Mouse (Mus musculus) embryonic fibroblast, embryonic 13.5 days (primary cell): ENCODE results near the gene Aco2. TPM values are rescaled to one million over a fixed set of nuclear protein-coding genes. Genes with fewer than 3 reads are reported as not detected.
"Not testable (repeated sequence)": the region's sequence is repeated elsewhere in the genome, so short reads cannot be mapped to it uniquely, and the experiment has no call there.

ENCODE experiments used
- H3K27ac ChIP-seq: 2 replicates; pipeline ENCODE4 v1.5.1; 2012; ENCODE audit warnings: low read length, control low read depth, inconsistent platforms; ENCODE audit not compliant: insufficient read depth
- H3K4me1 ChIP-seq: 2 replicates; pipeline ENCODE4 v1.6.1; 2011; ENCODE audit warnings: low read length; ENCODE audit not compliant: control insufficient read depth, insufficient read depth
- H3K4me3 ChIP-seq: 2 replicates; pipeline ENCODE4 v1.5.1; 2011; ENCODE audit warnings: mild to moderate bottlenecking, control low read depth, low read length; ENCODE audit not compliant: insufficient read depth
- CTCF ChIP-seq: IDR thresholded peaks from 2 replicates; pipeline ENCODE4 v1.5.1; 2011; ENCODE audit warnings: mild to moderate bottlenecking, control low read depth, low read length, moderate library complexity, borderline replicate concordance; ENCODE audit not compliant: insufficient read depth
- POLR2A ChIP-seq: IDR thresholded peaks from 2 replicates; pipeline ENCODE4 v1.6.1; 2011; ENCODE audit warnings: low read depth, mild to moderate bottlenecking, control low read depth, low read length, moderate library complexity
- polyA plus RNA-seq: library from polyadenylated mRNA; stranded (reverse); fragments of >200 nt; gene quantifications from 2 replicates; pipeline ENCODE4 v1.2.4, GENCODE M21; 2011; ENCODE audit warnings: low read depth; ENCODE audit not compliant: missing spikeins, insufficient read length

Gene Aco2
- polyA plus RNA-seq, 1 experiment, result 150 TPM

- Histone ChIP-seq H3K27ac (no peak overlapping the region; the same call in 1 of the 2 replicates), H3K4me1 (no peaks in the 10 kb centered on the region), H3K4me3 (no peak overlapping the region)
- TF ChIP-seq POLR2A (no peak), CTCF (no peak)
These were observed 19.9 kb downstream of the Aco2 start for GRCm38 (mm10) chr15:81891822-81892580.

- no peak overlapping the region for H3K27ac ChIP-seq
- no peak overlapping the region for H3K4me3 ChIP-seq
- H3K4me1 ChIP-seq, result no peaks in the 10 kb centered on the region
- no peak for TF ChIP-seq POLR2A
- no peak for TF ChIP-seq CTCF
These were observed 21.9 kb downstream of the Aco2 start for GRCm38 (mm10) chr15:81894002-81894401.

GRCm38 (mm10) chr15:81896407-81896806, 24.3 kb downstream of the Aco2 start:
- Histone ChIP-seq H3K27ac (no peak overlapping the region), H3K4me3 (no peak overlapping the region), H3K4me1 (no peaks in the 10 kb centered on the region)
- TF ChIP-seq CTCF, result no peak
- TF ChIP-seq POLR2A, result no peak

- TF ChIP-seq POLR2A (no peak), CTCF (no peak)
- Histone ChIP-seq H3K4me1 (no peaks in the 10 kb centered on the region), H3K4me3 (no peak overlapping the region), H3K27ac (no peak overlapping the region)
These were observed 25.6 kb downstream of the Aco2 start for GRCm38 (mm10) chr15:81897607-81898285.

GRCm38 (mm10) chr15:81898751-81899150, 26.6 kb downstream of the Aco2 start:
- no peak for TF ChIP-seq POLR2A
- TF ChIP-seq CTCF, result no peak
- Histone ChIP-seq H3K27ac (no peak overlapping the region), H3K4me1 (no peaks in the 10 kb centered on the region)

GRCm38 (mm10) chr15:81904939-81905338, 32.8 kb downstream of the Aco2 start:
- Histone ChIP-seq H3K4me3 (no peak overlapping the region), H3K27ac (no peak overlapping the region), H3K4me1 (no peaks in the 10 kb centered on the region)
- no peak for TF ChIP-seq CTCF
- no peak for TF ChIP-seq POLR2A

More at GRCm38 (mm10) chr15:81898751-81899150, 26.6 kb downstream of the Aco2 start:
- H3K4me3 ChIP-seq, result no peak overlapping the region

DNA sequence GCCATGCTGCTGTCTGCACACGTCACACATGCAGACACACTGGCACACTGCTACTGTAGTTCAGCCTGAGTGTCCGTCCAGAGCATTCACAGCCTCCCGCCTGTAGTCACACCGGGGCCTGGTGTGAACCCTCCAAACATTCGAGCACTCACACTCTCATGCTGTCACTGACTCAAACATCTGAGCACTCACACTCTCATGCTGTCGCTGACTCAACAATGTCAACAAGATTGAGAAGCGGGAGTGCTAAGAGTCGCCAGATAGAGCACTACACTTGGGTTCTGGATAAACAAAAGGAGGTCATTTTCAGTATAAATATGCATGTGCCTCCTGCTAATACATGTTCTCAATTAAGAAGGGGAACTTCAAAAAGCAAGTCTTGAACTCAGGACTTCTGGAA, 35.8 kb downstream of the Aco2 start:
- TF ChIP-seq CTCF, result no peak
- TF ChIP-seq POLR2A, result no peak
- H3K4me3 ChIP-seq, result no peak overlapping the region
- 0 out of 2 replicates have a peak, but pooled peaks cover 3% of the 10 kb centered on the region for H3K4me1 ChIP-seq
- no peak overlapping the region for H3K27ac ChIP-seq

GRCm38 (mm10) chr15:81908767-81909166, 36.7 kb downstream of the Aco2 start:
- H3K4me3 ChIP-seq, H3K27ac ChIP-seq, H3K4me1 ChIP-seq: not testable (repeated sequence)

- Histone ChIP-seq H3K27ac (peak overlapping the region; percentile 80), H3K4me3 (no peak overlapping the region), H3K4me1 (peaks cover 5% of the 10 kb centered on the region; the same call in 1 of the 2 replicates)
- TF ChIP-seq CTCF (no peak), POLR2A (no peak)
These were observed 40.4 kb downstream of the Aco2 start for GRCm38 (mm10) chr15:81912498-81912897.

GRCm38 (mm10) chr15:81914668-81915067, 42.6 kb downstream of the Aco2 start:
- Histone ChIP-seq H3K27ac (no peak overlapping the region), H3K4me1 (peaks cover 5% of the 10 kb centered on the region; the same call in 1 of the 2 replicates), H3K4me3 (no peak overlapping the region)
- TF ChIP-seq CTCF (no peak), POLR2A (no peak)
